Mouse (Mus musculus) CH12.LX (cell line): ENCODE data around the gene Vps18. TPM values are rescaled to one million over a fixed set of nuclear protein-coding genes. Genes with fewer than 3 reads are reported as not detected.

Experiments used
- DNase-seq: peaks from one replicate; pipeline ENCODE4 v3.0.0-alpha.2; 2013; ENCODE audit errors: extremely low read depth
- H3K27ac ChIP-seq: 2 replicates; pipeline ENCODE4 v1.5.1; 2012; ENCODE audit warnings: low read depth, mild to moderate bottlenecking, control low read depth, moderate library complexity; ENCODE audit not compliant: insufficient read depth
- H3K27me3 ChIP-seq: replicated peaks from 2 replicates; pipeline ENCODE3; 2012; ENCODE audit warnings: inconsistent platforms
- H3K36me3 ChIP-seq, 2 experiments: replicated peaks in 1 of 2; 2 replicates each; pipeline versions ENCODE3 to v1.6.1; 2012; ENCODE audit warnings: inconsistent platforms in 1 of 2, low read length in 1 of 2, mild to moderate bottlenecking in 1 of 2, mixed read lengths in 1 of 2, moderate library complexity in 1 of 2; ENCODE audit not compliant: control insufficient read depth in 1 of 2, insufficient read depth in 1 of 2
- H3K4me1 ChIP-seq, 2 experiments: 2 replicates each; pipeline ENCODE4 v1.6.1; 2012; ENCODE audit warnings: inconsistent platforms in 1 of 2, moderate library complexity in 1 of 2; ENCODE audit not compliant: insufficient read depth in 2 of 2, control insufficient read depth in 1 of 2
- H3K4me2 ChIP-seq: 2 replicates; pipeline ENCODE4 v1.6.1; 2012; ENCODE audit warnings: low read depth, mild to moderate bottlenecking, control low read depth; ENCODE audit not compliant: poor library complexity, insufficient read depth, severe bottlenecking
- H3K4me3 ChIP-seq, 3 experiments: fragments of 150-350 bp in 1 of 3; sonication (generic) in 1 of 3; replicated peaks in 1 of 3; 2 replicates each; pipeline versions ENCODE3 to v1.5.1; 2011 to 2012; ENCODE audit warnings: low read depth in 2 of 3, low read length in 2 of 3, mild to moderate bottlenecking in 2 of 3, moderate library complexity in 2 of 3, control low read depth in 1 of 3, improper control_type of control experiment in 1 of 3, inconsistent platforms in 1 of 3, mixed read lengths in 1 of 3; ENCODE audit not compliant: poor library complexity in 1 of 3
- H3K79me2 ChIP-seq: replicated peaks from 2 replicates; pipeline ENCODE4 v1.6.1; 2012; ENCODE audit warnings: mild to moderate bottlenecking, moderate library complexity; ENCODE audit not compliant: control insufficient read depth, poor library complexity, insufficient read depth, severe bottlenecking; ENCODE audit errors: extremely low read depth
- H3K9ac ChIP-seq: 2 replicates; pipeline ENCODE4 v1.6.1; 2012; ENCODE audit warnings: low read depth, mild to moderate bottlenecking, control low read depth, moderate library complexity; ENCODE audit not compliant: insufficient read depth
- H3K9me3 ChIP-seq: replicated peaks from 2 replicates; pipeline ENCODE3; 2012; ENCODE audit warnings: low read length, inconsistent platforms, mixed read lengths
- BHLHE40 ChIP-seq: IDR thresholded peaks from 2 replicates; pipeline ENCODE4 v1.6.1; 2011; ENCODE audit warnings: mild to moderate bottlenecking, low read depth, low read length, improper control_type of control experiment
- CHD1 ChIP-seq: IDR thresholded peaks from 2 replicates; pipeline ENCODE4 v1.6.1; 2012; ENCODE audit warnings: low read depth, low read length, improper control_type of control experiment, inconsistent platforms
- CHD2 ChIP-seq: IDR thresholded peaks from 2 replicates; pipeline ENCODE4 v1.6.1; 2011; ENCODE audit warnings: low read length, improper control_type of control experiment
- CTCF ChIP-seq, 2 experiments: IDR thresholded peaks in 1 of 2; conservative IDR thresholded peaks in 1 of 2; 2 replicates each; pipeline ENCODE4 v1.5.1; 2011 to 2012; ENCODE audit warnings: low read depth in 2 of 2, low read length in 2 of 2, improper control_type of control experiment in 1 of 2, inconsistent platforms in 1 of 2, mild to moderate bottlenecking in 1 of 2, moderate library complexity in 1 of 2
- ELF1 ChIP-seq: IDR thresholded peaks from 2 replicates; pipeline ENCODE4 v1.6.1; 2014; ENCODE audit warnings: low read depth, mild to moderate bottlenecking, inconsistent platforms, low read length, improper control_type of control experiment
- ETS1 ChIP-seq: conservative IDR thresholded peaks from 2 replicates; pipeline ENCODE4 v1.6.1; 2012; ENCODE audit warnings: low read depth, mild to moderate bottlenecking, inconsistent platforms, low read length, improper control_type of control experiment, moderate library complexity
- GABPA ChIP-seq: IDR thresholded peaks from 2 replicates; pipeline ENCODE4 v1.6.1; 2012; ENCODE audit warnings: low read depth, low read length, improper control_type of control experiment, inconsistent platforms; ENCODE audit not compliant: insufficient replicate concordance
- HCFC1 ChIP-seq: IDR thresholded peaks from 2 replicates; pipeline ENCODE4 v1.6.1; 2012; ENCODE audit warnings: low read depth, mild to moderate bottlenecking, inconsistent platforms, low read length, improper control_type of control experiment
- IRF4 ChIP-seq: IDR thresholded peaks from 2 replicates; pipeline ENCODE4 v1.6.1; 2014; ENCODE audit warnings: low read depth, mild to moderate bottlenecking, inconsistent platforms, low read length, improper control_type of control experiment
- JUN ChIP-seq: IDR thresholded peaks from 2 replicates; pipeline ENCODE4 v1.6.1; 2011; ENCODE audit warnings: low read depth, mild to moderate bottlenecking, low read length, improper control_type of control experiment, moderate library complexity; ENCODE audit not compliant: insufficient read depth
- JUND ChIP-seq: conservative IDR thresholded peaks from 2 replicates; pipeline ENCODE4 v1.6.1; 2011; ENCODE audit warnings: low read depth, low read length, improper control_type of control experiment
- MAFK ChIP-seq: IDR thresholded peaks from 2 replicates; pipeline ENCODE4 v1.6.1; 2011; ENCODE audit warnings: low read length, improper control_type of control experiment; ENCODE audit not compliant: insufficient replicate concordance
- MAX ChIP-seq: IDR thresholded peaks from 2 replicates; pipeline ENCODE4 v1.6.1; 2011; ENCODE audit warnings: low read length, improper control_type of control experiment
- MEF2A ChIP-seq: IDR thresholded peaks from 2 replicates; pipeline ENCODE4 v1.6.1; 2014; ENCODE audit warnings: low read depth, mild to moderate bottlenecking, inconsistent platforms, low read length, improper control_type of control experiment, borderline replicate concordance
- MXI1 ChIP-seq: IDR thresholded peaks from 2 replicates; pipeline ENCODE4 v1.6.1; 2011; ENCODE audit warnings: mild to moderate bottlenecking, low read depth, low read length, improper control_type of control experiment
- MYC ChIP-seq: IDR thresholded peaks from 2 replicates; pipeline ENCODE4 v1.6.1; 2011; ENCODE audit warnings: low read depth, mild to moderate bottlenecking, improper control_type of control experiment, low read length
- NELFE ChIP-seq: IDR thresholded peaks from 2 replicates; pipeline ENCODE4 v1.6.1; 2011; ENCODE audit warnings: low read depth, low read length, improper control_type of control experiment
- RAD21 ChIP-seq: IDR thresholded peaks from 2 replicates; pipeline ENCODE4 v1.6.1; 2011; ENCODE audit warnings: low read depth, mild to moderate bottlenecking, low read length, improper control_type of control experiment, moderate library complexity
- SIN3A ChIP-seq: IDR thresholded peaks from 2 replicates; pipeline ENCODE4 v1.6.1; 2012; ENCODE audit warnings: low read length, improper control_type of control experiment, inconsistent platforms
- SMC3 ChIP-seq: IDR thresholded peaks from 2 replicates; pipeline ENCODE4 v1.6.1; 2011; ENCODE audit warnings: low read depth, low read length, improper control_type of control experiment
- TCF12 ChIP-seq: IDR thresholded peaks from 2 replicates; pipeline ENCODE4 v1.6.1; 2014; ENCODE audit warnings: low read depth, mild to moderate bottlenecking, inconsistent platforms, low read length, improper control_type of control experiment
- ZC3H11A ChIP-seq: IDR thresholded peaks from 2 replicates; pipeline ENCODE4 v1.6.1; 2012; ENCODE audit warnings: low read depth, mild to moderate bottlenecking, inconsistent platforms, low read length, improper control_type of control experiment
- ZMIZ1 ChIP-seq: IDR thresholded peaks from 2 replicates; pipeline ENCODE4 v1.6.1; 2012; ENCODE audit warnings: low read depth, mild to moderate bottlenecking, inconsistent platforms, low read length, improper control_type of control experiment
- ZNF384 ChIP-seq: IDR thresholded peaks from 2 replicates; pipeline ENCODE4 v1.6.1; 2012; ENCODE audit warnings: low read depth, low read length, improper control_type of control experiment, inconsistent platforms
- dilution Hi-C: fragments of 300-500 bp; cut with MboI; formaldehyde crosslinking; loops from 2 replicates; pipeline ENCODE4 v1.14.3; 2020; ENCODE audit warnings: low sequenced_read_pairs; ENCODE audit not compliant: extremely low pct_unique_long_range_greater_than_20kb, extremely low pct_ligation_motif_present
- in situ Hi-C: fragments of 300-500 bp; cut with MboI; formaldehyde crosslinking; loops from 3 replicates; pipeline ENCODE4 v1.14.3; 2019; ENCODE audit warnings: low sequenced_read_pairs, low pct_ligation_motif_present, low pct_unique_long_range_greater_than_20kb, mixed read lengths
- polyA plus RNA-seq: library from polyadenylated mRNA; unstranded; fragments of >175 nt; gene quantifications from 2 replicates; pipeline ENCODE4 v1.2.1, GENCODE M21; 2012; ENCODE audit warnings: low read depth; ENCODE audit not compliant: insufficient read length
- total RNA-seq, 2 experiments: library from RNA; depleted of rRNA; stranded (reverse); fragments of 300-350 nt in 1 of 2; fragments of >200 nt in 1 of 2; gene quantifications; 2 replicates each; pipeline ENCODE4 v1.2.3; 2012 to 2014

Gene Vps18
- total and polyA plus RNA-seq, 3 experiments: 8.7 to 17.9 (median 15.4) TPM

GRCm38 (mm10) chr2:119250826-119251478 lies 37.6 kb upstream of the Vps18 start:
- dilution Hi-C loops: no loop called here
- Histone ChIP-seq H3K9me3 (no peaks in the 10 kb centered on the region), H3K36me3 (no peaks in the 10 kb centered on the region), H3K4me3 (no peak overlapping the region), H3K79me2 (no peaks in the 10 kb centered on the region), H3K4me2 (peak overlapping the region; percentile 30), H3K9ac (no peak overlapping the region), H3K27ac (no peak overlapping the region), H3K27me3 (peaks cover 26% of the 10 kb centered on the region), H3K4me1 (peaks cover 3 to 16% of the 10 kb centered on the region in 2 experiments; a peak in 3 of 4 replicates)
- DNase-seq: peak; percentile 89
- peak; percentile 89 to 97 for TF ChIP-seq CTCF (conservative IDR thresholded peaks at IDR 0.05 in 1 of 2, IDR thresholded peaks at IDR 0.05 in 1 of 2; ENCODE audit: low read depth in 2 of 2, low read length in 2 of 2)
- peak; percentile 95 for TF ChIP-seq SMC3
- no peak for TF ChIP-seq JUN
- TF ChIP-seq MAX: peak; percentile 12; the same call in 1 of the 2 replicates
- no peak; the same call in 1 of the 2 replicates for TF ChIP-seq ETS1
- TF ChIP-seq ZNF384: no peak
- peak; percentile 42; the same call in 1 of the 2 replicates for TF ChIP-seq TCF12
- 0 out of 2 replicates have a peak, but pooled peaks have one; percentile 47 for TF ChIP-seq MEF2A
- peak; percentile 90 for TF ChIP-seq RAD21
- no peak for TF ChIP-seq BHLHE40
- peak; percentile 34; the same call in 1 of the 2 replicates for TF ChIP-seq HCFC1
- TF ChIP-seq MYC: peak; percentile 55; the same call in 1 of the 2 replicates
- peak; percentile 50; the same call in 1 of the 2 replicates for TF ChIP-seq NELFE
- TF ChIP-seq GABPA: no peak
- TF ChIP-seq ZMIZ1: no peak
- TF ChIP-seq JUND: no peak
- peak; percentile 50 for TF ChIP-seq IRF4
- TF ChIP-seq CHD1: no peak
- TF ChIP-seq SIN3A: peak; percentile 42; the same call in 1 of the 2 replicates
- peak; percentile 71 for TF ChIP-seq ZC3H11A
- 0 out of 2 replicates have a peak, but pooled peaks have one; percentile 18 for TF ChIP-seq ELF1
- TF ChIP-seq MXI1: 0 out of 2 replicates have a peak, but pooled peaks have one; percentile 40
- TF ChIP-seq CHD2: no peak
- peak; percentile 70; the same call in 1 of the 2 replicates for TF ChIP-seq MAFK
- in situ Hi-C loops: loop anchor here (5.0 kb wide), 1 partner anchor 36 kb away; the partner anchor contains the start of gene Vps18
